24 mouse cellular contexts compared by ENCODE assay signal in genomic region chr6:113837740-113838139, GRCm38 (mm10).
"Had no signal": no experiment of that assay in that cellular context is flagged by ENCODE, and none has a peak within 500 bp of the region (broad histone marks: within the 10 kb centered on the region; RNA-seq: fewer than 3 reads in every experiment).

No protein-coding gene starts in this region.

- H3K9me3 ChIP-seq: hindbrain, embryonic 10.5 days; hindbrain, embryonic 12.5 days; intestine, embryonic 15.5 days; limb, embryonic 10.5 days; limb, embryonic 12.5 days; liver, embryonic 13.5 days had no signal

- H3K27me3 ChIP-seq: hindbrain, embryonic 12.5 days; intestine, embryonic 15.5 days; limb, embryonic 12.5 days; liver, embryonic 13.5 days had no signal

- ATAC-seq: hindbrain, embryonic 16.5 days; inflammation-experienced regulatory T-cells, adult 6 months; intestine, embryonic 15.5 days; intestine, postnatal 0 days had no signal

- H3K4me3 ChIP-seq: heart, adult 2 months; heart, embryonic 12.5 days; hindbrain, embryonic 10.5 days; hindbrain, embryonic 12.5 days; intestine, embryonic 15.5 days; layer of hippocampus, adult 2 months; left cerebral cortex, adult 2 months; limb, embryonic 10.5 days; limb, embryonic 12.5 days; liver, embryonic 13.5 days had no signal

- DNase-seq: gastrocnemius, postnatal 25 days; heart, adult 11 months; heart, adult 2 months; heart, postnatal 10 days; heart, postnatal 36 days; kidney, adult 18-20 months; kidney, adult 8-10 months; kidney, postnatal 10 days; kidney, postnatal 25 days; kidney, postnatal 4 days; liver; liver, embryonic 13.5 days had no signal

- H3K36me3 ChIP-seq: heart, embryonic 12.5 days; hindbrain, embryonic 10.5 days; hindbrain, embryonic 12.5 days; intestine, embryonic 15.5 days; limb, embryonic 10.5 days; limb, embryonic 12.5 days; liver, embryonic 13.5 days had no signal

- H3K4me1 ChIP-seq: hindbrain, embryonic 12.5 days; intestine, embryonic 15.5 days; limb, embryonic 12.5 days; liver, embryonic 13.5 days had no signal

- H3K27ac ChIP-seq: heart, adult 2 months; hindbrain, embryonic 10.5 days; hindbrain, embryonic 12.5 days; hindbrain, embryonic 14.5 days; intestine, embryonic 15.5 days; layer of hippocampus, adult 2 months; left cerebral cortex, adult 2 months; limb, embryonic 10.5 days; limb, embryonic 12.5 days; liver, embryonic 13.5 days had no signal
